Mouse (Mus musculus) bone marrow, adult 2 months (tissue): ENCODE measurements around the gene Mpv17. TPM values are rescaled to one million over a fixed set of nuclear protein-coding genes. Genes with fewer than 3 reads are reported as not detected.

Experiments used
- H3K27ac ChIP-seq: fragments of 200-500 bp; 2 replicates; pipeline ENCODE4 v1.5.1; 2012; ENCODE audit warnings: low read depth, mild to moderate bottlenecking, control low read depth, inconsistent platforms, low read length; ENCODE audit not compliant: control insufficient read depth, poor library complexity, insufficient read depth
- H3K4me1 ChIP-seq: fragments of 200-500 bp; 2 replicates; pipeline ENCODE4 v1.6.1; 2011; ENCODE audit warnings: low read length; ENCODE audit not compliant: control insufficient read depth, insufficient read depth
- H3K4me3 ChIP-seq: fragments of 200-500 bp; replicated peaks from 2 replicates; pipeline ENCODE3; 2011; ENCODE audit warnings: mild to moderate bottlenecking, low read depth, low read length, control low read depth; ENCODE audit not compliant: control insufficient read depth
- CTCF ChIP-seq: fragments of 200-500 bp; IDR thresholded peaks from 2 replicates; pipeline ENCODE4 v1.5.1; 2011; ENCODE audit warnings: low read length, control low read depth; ENCODE audit not compliant: control insufficient read depth, insufficient read depth
- POLR2A ChIP-seq: fragments of 200-500 bp; IDR thresholded peaks from 2 replicates; pipeline ENCODE4 v1.6.1; 2011; ENCODE audit warnings: low read depth, mild to moderate bottlenecking, control low read depth, low read length, borderline replicate concordance; ENCODE audit not compliant: control insufficient read depth
- WGBS: fragments of 180-500 bp; shearing (Covaris S2); methylation state at CpG from one replicate; pipeline ENCODE4 v1.1.7; 2018; 5-methylcytosine and 5-hydroxymethylcytosine counted together
- polyA plus RNA-seq: library from polyadenylated mRNA; stranded (reverse); fragments of >200 nt; gene quantifications from 2 replicates; pipeline ENCODE4 v1.2.4, GENCODE M21; 2011; ENCODE audit warnings: low replicate concordance; ENCODE audit not compliant: missing spikeins, insufficient read depth, insufficient read length

Gene Mpv17
- polyA plus RNA-seq, 1 experiment = 14.4 TPM

GRCm38 (mm10) chr5:31136730-31137424, 17.2 kb downstream of the Mpv17 start:
- no peak overlapping the region for H3K4me3 ChIP-seq
- no peak for TF ChIP-seq CTCF
- no peak for TF ChIP-seq POLR2A
- no peaks in the 10 kb centered on the region; the same call in 1 of the 2 replicates for H3K4me1 ChIP-seq
- WGBS = 4% methylated on average over 33 of the region's 33 CpGs
- H3K27ac ChIP-seq = no peak overlapping the region; the same call in 1 of the 2 replicates

- H3K4me1 ChIP-seq = no peaks in the 10 kb centered on the region
- 39% methylated on average over 5 of the region's 5 CpGs for WGBS
- H3K4me3 ChIP-seq = no peak overlapping the region
- TF ChIP-seq POLR2A = no peak
- TF ChIP-seq CTCF = no peak
- H3K27ac ChIP-seq = no peak overlapping the region
Observed at GRCm38 (mm10) chr5:31126050-31126449, 28.0 kb downstream of the Mpv17 start.

- Histone ChIP-seq H3K27ac (no peak overlapping the region), H3K4me3 (no peak overlapping the region), H3K4me1 (no peaks in the 10 kb centered on the region)
- TF ChIP-seq POLR2A (no peak), CTCF (no peak)
- WGBS = 54% methylated on average over 2 of the region's 2 CpGs
Observed at GRCm38 (mm10) chr5:31123481-31123880, 30.6 kb downstream of the Mpv17 start.

GRCm38 (mm10) chr5:31121111-31121510, 32.9 kb downstream of the Mpv17 start:
- 43% methylated on average over 8 of the region's 8 CpGs for WGBS
- Histone ChIP-seq H3K4me3 (no peak overlapping the region), H3K4me1 (no peaks in the 10 kb centered on the region), H3K27ac (no peak overlapping the region)
- TF ChIP-seq POLR2A (no peak), CTCF (no peak)

- Histone ChIP-seq H3K4me1 (no peaks in the 10 kb centered on the region), H3K4me3 (no peak overlapping the region), H3K27ac (no peak overlapping the region)
- WGBS = 29% methylated on average over 10 of the region's 10 CpGs
- no peak for TF ChIP-seq POLR2A
- no peak for TF ChIP-seq CTCF
Observed at GRCm38 (mm10) chr5:31116912-31117311, 37.1 kb downstream of the Mpv17 start.

GRCm38 (mm10) chr5:31116354-31116753, 37.7 kb downstream of the Mpv17 start, which contains the start of gene Trim54:
Gene Trim54 (plus strand): TSS chr5:31116712.
- no peak within 1 kb of the TSS for H3K4me3 ChIP-seq
- TF ChIP-seq CTCF (no peak), POLR2A (no peak)
- 32% methylated on average over 3 of the region's 3 CpGs for WGBS

GRCm38 (mm10) chr5:31110781-31111180, 43.3 kb downstream of the Mpv17 start:
- no peak overlapping the region for H3K4me3 ChIP-seq
- 21% methylated on average over 7 of the region's 7 CpGs for WGBS
- H3K27ac ChIP-seq = no peak overlapping the region
- no peaks in the 10 kb centered on the region for H3K4me1 ChIP-seq
- TF ChIP-seq CTCF (no peak), POLR2A (no peak)

More at GRCm38 (mm10) chr5:31116354-31116753, 37.7 kb downstream of the Mpv17 start, which contains the start of gene Trim54:
- H3K4me1 ChIP-seq = no peaks in the 10 kb centered on the region
- no peak within 1 kb of the TSS for H3K27ac ChIP-seq

- TF ChIP-seq CTCF (no peak), POLR2A (no peak)
- Histone ChIP-seq H3K27ac (no peak within 1 kb of the TSS), H3K4me3 (no peak within 1 kb of the TSS), H3K4me1 (no peaks in the 10 kb centered on the region)
- WGBS = 89% methylated on average over 18 of the region's 18 CpGs
Observed at GRCm38 (mm10) chr5:31108000-31108490, 46.0 kb downstream of the Mpv17 start, which contains the start of gene Slc30a3. Gene Slc30a3 (minus strand): TSS chr5:31108237.
